Mouse (Mus musculus): ENCODE data around the gene Whrn. TPM values are rescaled to one million over a fixed set of nuclear protein-coding genes. Genes with fewer than 3 reads are reported as not detected.

The Whrn gene
- polyA plus RNA-seq, 1 experiment from 2014 or later, result 2.9 TPM

DNA sequence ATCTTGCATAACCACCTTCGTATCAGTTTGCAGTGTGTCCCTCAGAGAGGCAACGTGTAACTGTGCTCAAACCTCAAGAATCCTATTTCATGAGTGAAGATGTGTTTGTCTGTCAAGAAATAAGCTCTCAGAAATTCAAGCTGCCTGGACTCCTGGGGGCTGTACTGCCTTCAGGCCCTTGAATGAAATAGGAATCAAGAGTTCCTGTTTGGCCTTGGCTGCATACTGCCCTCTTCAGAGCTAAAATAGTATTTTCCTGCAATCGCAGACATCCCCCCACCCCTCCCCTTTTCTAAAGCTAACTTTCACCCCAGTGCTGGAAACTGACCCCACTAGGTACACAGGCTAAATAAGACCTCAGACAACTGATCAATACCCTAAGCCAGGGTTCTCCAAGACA is 2.6 kb upstream of the Whrn start:
- H3K4me1 ChIP-seq (ENCODE audit: control insufficient read depth, insufficient read depth, low read length), result peaks cover 14% of the 10 kb centered on the region
- H3K4me3 ChIP-seq (replicated peaks; ENCODE audit: low read length), result no peak overlapping the region
- no peak overlapping the region for H3K4me2 ChIP-seq (ENCODE audit: low read depth, low read length)
- no peak overlapping the region for H3K9ac ChIP-seq (ENCODE audit: low read length)
- no peak for ATAC-seq (ENCODE audit: insufficient read depth, low FRiP score)
- H3K36me3 ChIP-seq (ENCODE audit: control insufficient read depth, insufficient read depth, low read length), result no peaks in the 10 kb centered on the region
- H3K27ac ChIP-seq (ENCODE audit: low read length), result no peak overlapping the region
- WGBS, result 22% methylated on average over 3 of the region's 3 CpGs
- H3K9me3 ChIP-seq (replicated peaks; ENCODE audit: control insufficient read depth, low read length), result no peaks in the 10 kb centered on the region
- peaks cover 12% of the 10 kb centered on the region for H3K27me3 ChIP-seq (ENCODE audit: control insufficient read depth, insufficient read depth, low read length)

GRCm38 (mm10) chr4:63496312-63496711 is 521 bp upstream of the Whrn start:
- H3K4me1 ChIP-seq (ENCODE audit: control insufficient read depth, insufficient read depth, low read length), result peaks cover 14% of the 10 kb centered on the region
- 6% methylated on average over 6 of the region's 6 CpGs for WGBS
- H3K27me3 ChIP-seq (ENCODE audit: control insufficient read depth, insufficient read depth, low read length), result peaks cover 12% of the 10 kb centered on the region
- no peaks in the 10 kb centered on the region for H3K36me3 ChIP-seq (ENCODE audit: control insufficient read depth, insufficient read depth, low read length)
- peak overlapping the region; percentile 76 for H3K9ac ChIP-seq (ENCODE audit: low read length)
- no peak overlapping the region for H3K27ac ChIP-seq (ENCODE audit: low read length)
- H3K9me3 ChIP-seq (replicated peaks; ENCODE audit: control insufficient read depth, low read length), result no peaks in the 10 kb centered on the region
- ATAC-seq (ENCODE audit: insufficient read depth, low FRiP score), result no peak
- H3K4me3 ChIP-seq (replicated peaks; ENCODE audit: low read length), result peak overlapping the region; percentile 74
- H3K4me2 ChIP-seq (ENCODE audit: low read depth, low read length), result peak overlapping the region; percentile 97

- H3K4me2 ChIP-seq (ENCODE audit: low read depth, low read length), result peak overlapping the region; percentile 97
- no peak overlapping the region for H3K27ac ChIP-seq (ENCODE audit: low read length)
- H3K9me3 ChIP-seq (replicated peaks; ENCODE audit: control insufficient read depth, low read length), result no peaks in the 10 kb centered on the region
- H3K4me3 ChIP-seq (replicated peaks; ENCODE audit: low read length), result peak overlapping the region; percentile 74
- peaks cover 12% of the 10 kb centered on the region for H3K27me3 ChIP-seq (ENCODE audit: control insufficient read depth, insufficient read depth, low read length)
- H3K9ac ChIP-seq (ENCODE audit: low read length), result peak overlapping the region; percentile 76
- ATAC-seq (ENCODE audit: insufficient read depth, low FRiP score), result peak; percentile 51
- under 1% methylated on average over 99 of the region's 107 CpGs for WGBS
- H3K4me1 ChIP-seq (ENCODE audit: control insufficient read depth, insufficient read depth, low read length), result peaks cover 14% of the 10 kb centered on the region
- no peaks in the 10 kb centered on the region for H3K36me3 ChIP-seq (ENCODE audit: control insufficient read depth, insufficient read depth, low read length)
These were observed 550 bp downstream of the Whrn start for GRCm38 (mm10) chr4:63494967-63495914.

DNA sequence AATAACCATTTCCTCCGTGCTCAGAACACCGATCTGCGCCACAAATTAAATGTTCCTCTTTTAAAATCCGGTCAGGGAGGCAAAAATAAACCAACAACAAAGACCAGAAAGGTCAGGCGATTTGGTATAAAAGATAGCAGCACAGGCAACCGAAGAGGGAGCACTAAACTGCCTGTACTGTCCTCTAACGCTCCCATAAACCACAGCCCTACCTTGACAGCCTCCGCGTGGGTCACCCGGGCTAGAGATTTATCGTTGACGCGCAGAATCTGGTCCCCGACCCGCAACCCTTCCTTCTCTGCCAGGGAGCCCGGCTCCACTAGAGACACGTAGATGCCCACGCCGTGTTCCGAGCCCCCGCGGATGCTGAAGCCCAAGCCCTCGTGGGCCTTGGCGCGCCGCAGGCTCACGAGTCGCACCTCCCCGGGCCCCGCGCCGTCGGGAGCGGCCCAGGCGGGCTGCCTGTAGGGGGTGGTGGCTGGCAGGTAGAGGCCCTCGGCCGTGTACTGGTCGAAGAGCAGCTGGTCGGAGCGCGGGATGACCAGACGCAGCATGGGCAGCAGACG is 1.3 kb downstream of the Whrn start:
- Histone ChIP-seq H3K4me3 (replicated peaks; ENCODE audit: low read length) (peak overlapping the region; percentile 74), H3K4me2 (ENCODE audit: low read depth, low read length) (peak overlapping the region; percentile 97), H3K9ac (ENCODE audit: low read length) (peak overlapping the region; percentile 76), H3K27ac (ENCODE audit: low read length) (no peak overlapping the region), H3K36me3 (ENCODE audit: control insufficient read depth, insufficient read depth, low read length) (no peaks in the 10 kb centered on the region), H3K4me1 (ENCODE audit: control insufficient read depth, insufficient read depth, low read length) (peaks cover 14% of the 10 kb centered on the region), H3K27me3 (ENCODE audit: control insufficient read depth, insufficient read depth, low read length) (peaks cover 12% of the 10 kb centered on the region), H3K9me3 (replicated peaks; ENCODE audit: control insufficient read depth, low read length) (no peaks in the 10 kb centered on the region)
- WGBS, result 5% methylated on average over 43 of the region's 43 CpGs
- ATAC-seq (ENCODE audit: insufficient read depth, low FRiP score), result no peak; the same call in 1 of the 2 replicates

GRCm38 (mm10) chr4:63493351-63494121 is 2.3 kb downstream of the Whrn start:
- 46% methylated on average over 9 of the region's 9 CpGs for WGBS
- Histone ChIP-seq H3K9me3 (replicated peaks; ENCODE audit: control insufficient read depth, low read length) (no peaks in the 10 kb centered on the region), H3K36me3 (ENCODE audit: control insufficient read depth, insufficient read depth, low read length) (no peaks in the 10 kb centered on the region), H3K27ac (ENCODE audit: low read length) (no peak overlapping the region), H3K9ac (ENCODE audit: low read length) (no peak overlapping the region), H3K4me2 (ENCODE audit: low read depth, low read length) (peak overlapping the region; percentile 97), H3K27me3 (ENCODE audit: control insufficient read depth, insufficient read depth, low read length) (peaks cover 12% of the 10 kb centered on the region), H3K4me3 (replicated peaks; ENCODE audit: low read length) (0 out of 2 replicates have a peak overlapping the region, but pooled peaks have one; percentile 74), H3K4me1 (ENCODE audit: control insufficient read depth, insufficient read depth, low read length) (peaks cover 14% of the 10 kb centered on the region)
- no peak for ATAC-seq (ENCODE audit: insufficient read depth, low FRiP score)

DNA sequence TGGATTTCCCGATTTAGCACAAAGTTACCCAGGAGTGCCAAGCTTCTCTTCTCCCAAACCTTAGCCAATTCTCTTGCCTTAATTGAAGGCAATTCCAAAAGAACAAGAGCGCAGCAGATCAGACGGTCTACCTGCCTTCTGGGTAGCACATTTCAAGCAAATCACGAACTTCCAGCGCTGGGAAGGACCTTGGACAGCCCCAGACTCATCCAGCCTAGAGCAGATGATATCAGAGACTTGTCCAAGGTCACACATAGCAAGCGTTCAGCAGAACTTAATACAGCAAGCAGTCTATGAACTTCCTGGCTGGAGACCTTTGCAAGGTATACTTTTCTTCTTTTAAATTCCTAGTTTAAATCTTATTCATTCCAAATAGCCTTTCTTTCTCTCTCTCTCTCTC is 4.3 kb downstream of the Whrn start:
- H3K27me3 ChIP-seq (ENCODE audit: control insufficient read depth, insufficient read depth, low read length), result peaks cover 12% of the 10 kb centered on the region
- no peaks in the 10 kb centered on the region for H3K9me3 ChIP-seq (replicated peaks; ENCODE audit: control insufficient read depth, low read length)
- H3K4me3 ChIP-seq (replicated peaks; ENCODE audit: low read length), result no peak overlapping the region
- ATAC-seq (ENCODE audit: insufficient read depth, low FRiP score), result no peak
- H3K27ac ChIP-seq (ENCODE audit: low read length), result no peak overlapping the region
- no peak overlapping the region for H3K4me2 ChIP-seq (ENCODE audit: low read depth, low read length)
- no peak overlapping the region for H3K9ac ChIP-seq (ENCODE audit: low read length)
- 73% methylated on average over 6 of the region's 6 CpGs for WGBS
- H3K4me1 ChIP-seq (ENCODE audit: control insufficient read depth, insufficient read depth, low read length), result peaks cover 14% of the 10 kb centered on the region
- H3K36me3 ChIP-seq (ENCODE audit: control insufficient read depth, insufficient read depth, low read length), result no peaks in the 10 kb centered on the region

- H3K4me3 ChIP-seq (replicated peaks; ENCODE audit: low read length), result no peak overlapping the region
- 74% methylated on average over 3 of the region's 3 CpGs for WGBS
- no peak overlapping the region for H3K4me2 ChIP-seq (ENCODE audit: low read depth, low read length)
- H3K9me3 ChIP-seq (replicated peaks; ENCODE audit: control insufficient read depth, low read length), result no peaks in the 10 kb centered on the region
- no peak overlapping the region for H3K27ac ChIP-seq (ENCODE audit: low read length)
- H3K36me3 ChIP-seq (ENCODE audit: control insufficient read depth, insufficient read depth, low read length), result no peaks in the 10 kb centered on the region
- peaks cover 7% of the 10 kb centered on the region for H3K27me3 ChIP-seq (ENCODE audit: control insufficient read depth, insufficient read depth, low read length)
- peaks cover 9% of the 10 kb centered on the region for H3K4me1 ChIP-seq (ENCODE audit: control insufficient read depth, insufficient read depth, low read length)
- no peak overlapping the region for H3K9ac ChIP-seq (ENCODE audit: low read length)
- ATAC-seq (ENCODE audit: insufficient read depth, low FRiP score), result no peak
These were observed 5.6 kb downstream of the Whrn start for GRCm38 (mm10) chr4:63490146-63490545.

DNA sequence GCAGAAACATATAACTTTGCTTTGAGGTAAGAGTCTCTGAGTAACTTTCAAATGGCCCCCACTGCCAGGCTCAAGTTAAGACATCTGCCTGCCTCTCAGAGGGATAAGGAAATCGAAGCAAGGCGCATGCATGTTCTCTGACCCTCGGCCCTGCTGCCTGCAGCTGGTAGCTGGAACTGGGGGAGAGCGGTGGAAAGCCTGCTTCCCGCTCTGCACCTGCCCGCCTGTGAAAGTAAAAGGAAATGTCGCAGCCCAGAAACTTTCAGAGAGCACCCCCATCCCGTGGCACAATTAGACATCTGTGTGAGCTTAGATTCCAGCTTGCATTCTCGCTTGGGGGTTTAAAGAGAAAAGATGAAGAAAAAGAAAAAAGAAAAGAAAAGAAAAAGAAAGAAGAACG is 6.1 kb downstream of the Whrn start:
- no peak for ATAC-seq (ENCODE audit: insufficient read depth, low FRiP score)
- WGBS, result 75% methylated on average over 10 of the region's 10 CpGs
- H3K4me1 ChIP-seq (ENCODE audit: control insufficient read depth, insufficient read depth, low read length), result peaks cover 6% of the 10 kb centered on the region
- no peak overlapping the region for H3K9ac ChIP-seq (ENCODE audit: low read length)
- no peak overlapping the region for H3K4me2 ChIP-seq (ENCODE audit: low read depth, low read length)
- no peaks in the 10 kb centered on the region for H3K36me3 ChIP-seq (ENCODE audit: control insufficient read depth, insufficient read depth, low read length)
- H3K4me3 ChIP-seq (replicated peaks; ENCODE audit: low read length), result no peak overlapping the region
- no peaks in the 10 kb centered on the region for H3K9me3 ChIP-seq (replicated peaks; ENCODE audit: control insufficient read depth, low read length)
- no peak overlapping the region for H3K27ac ChIP-seq (ENCODE audit: low read length)
- H3K27me3 ChIP-seq (ENCODE audit: control insufficient read depth, insufficient read depth, low read length), result 0 out of 2 replicates have a peak, but pooled peaks cover 3% of the 10 kb centered on the region
